In genomic region chr9:34375187-34375586, GRCm38 (mm10) we compare ENCODE assay signal across 18 mouse cellular contexts.
A peak's percentile ranks its signal among the peaks of the same experiment; 100 is the strongest.
DNase-seq lines count a peak whose midpoint lies in the region; ATAC-seq and TF ChIP-seq lines count a peak whose summit lies in the region.
"Had no signal": no experiment of that assay in that cellular context is flagged by ENCODE, and none has a peak within 500 bp of the region (broad histone marks: within the 10 kb centered on the region; RNA-seq: fewer than 3 reads in every experiment).

No protein-coding gene starts in this region.

- H3K9me3 ChIP-seq in heart, postnatal 0 days (replicated peaks; ENCODE audit: control insufficient read depth, low read length): no peaks in the 10 kb centered on the region
- H3K9me3 ChIP-seq in lung, postnatal 0 days (ENCODE audit: low read length): no peaks in the 10 kb centered on the region
- H3K9me3 ChIP-seq: midbrain, embryonic 13.5 days had no signal

- H3K4me1 ChIP-seq in heart, postnatal 0 days (ENCODE audit: control insufficient read depth, insufficient read depth): no peaks in the 10 kb centered on the region
- no peaks in the 10 kb centered on the region for H3K4me1 ChIP-seq in lung, postnatal 0 days (ENCODE audit: insufficient read depth, low read depth, low read length)
- no peaks in the 10 kb centered on the region for H3K4me1 ChIP-seq in olfactory bulb, adult 2 months (ENCODE audit: control insufficient read depth, insufficient read depth, low read length)

- 0 out of 2 replicates have a peak, but pooled peaks have one; percentile 44 for ATAC-seq in heart, postnatal 0 days (ENCODE audit: insufficient read depth, low read depth)
- peak; percentile 25 for ATAC-seq in lung, postnatal 0 days
- no peak for ATAC-seq in megakaryocyte, adult 5-6 weeks (ENCODE audit: poor library complexity, severe bottlenecking)
- ATAC-seq: midbrain, embryonic 13.5 days had no signal

- 29% methylated on average over 1 of the region's 1 CpGs for WGBS in heart, postnatal 0 days
- WGBS in lung, postnatal 0 days: 67% methylated on average over 1 of the region's 1 CpGs
- 35% methylated on average over 1 of the region's 1 CpGs for WGBS in olfactory bulb, adult 2 months

- H3K27ac ChIP-seq in heart, postnatal 0 days (ENCODE audit: low read depth): no peak overlapping the region
- no peak overlapping the region for H3K27ac ChIP-seq in lung, postnatal 0 days (ENCODE audit: low read length)
- H3K27ac ChIP-seq in olfactory bulb, adult 2 months (ENCODE audit: insufficient read depth, low read depth, low read length): 0 out of 2 replicates have a peak overlapping the region, but pooled peaks have one; percentile 8
- H3K27ac ChIP-seq: hindbrain, embryonic 14.5 days; midbrain, embryonic 13.5 days had no signal

- no peak for TF ChIP-seq EP300 in heart, postnatal 0 days (IDR thresholded peaks at IDR 0.05; ENCODE audit: low read depth)
- no peak for TF ChIP-seq EP300 in lung, postnatal 0 days (IDR thresholded peaks at IDR 0.05)

- intact Hi-C loops in heart, postnatal 25 days (cut with DNase I): no loop called here

- H3K4me2 ChIP-seq in heart, postnatal 0 days (ENCODE audit: low read depth, low read length): no peak overlapping the region
- no peak overlapping the region for H3K4me2 ChIP-seq in lung, postnatal 0 days (replicated peaks; ENCODE audit: low read depth, low read length)
- H3K4me2 ChIP-seq: hindbrain, embryonic 14.5 days; midbrain, embryonic 13.5 days had no signal

- H3K27me3 ChIP-seq in heart, postnatal 0 days (ENCODE audit: control insufficient read depth, insufficient read depth, low read length): no peaks in the 10 kb centered on the region
- H3K27me3 ChIP-seq in lung, postnatal 0 days (replicated peaks; ENCODE audit: insufficient read depth, low read length): no peaks in the 10 kb centered on the region
- H3K27me3 ChIP-seq: midbrain, embryonic 13.5 days had no signal

- DNase-seq in heart, postnatal 0 days (ENCODE audit: low spot score): no peak
- no peak for DNase-seq in heart, postnatal 25 days (ENCODE audit: low spot score)
- DNase-seq in lung, postnatal 0 days (ENCODE audit: low spot score): no peak
- DNase-seq in lung, postnatal 25 days (ENCODE audit: low spot score): no peak
- DNase-seq in adrenal gland, postnatal 25 days: peak; percentile 44
- no peak for DNase-seq in gastrocnemius, adult 18-20 months (ENCODE audit: low spot score)
- DNase-seq: B cell, adult 2 months; cerebellum, adult 11-12 months; cerebellum, postnatal 36 days; gastrocnemius, postnatal 36 days; heart, postnatal 10 days; kidney, adult 2 months; thymus, postnatal 4 days had no signal

- no peak overlapping the region for H3K9ac ChIP-seq in heart, postnatal 0 days (replicated peaks; ENCODE audit: low read depth, low read length)
- no peak overlapping the region for H3K9ac ChIP-seq in lung, postnatal 0 days (replicated peaks; ENCODE audit: low read depth)
- H3K9ac ChIP-seq: hindbrain, embryonic 14.5 days; midbrain, embryonic 13.5 days had no signal

- TF ChIP-seq CTCF in heart, postnatal 0 days (IDR thresholded peaks at IDR 0.05; ENCODE audit: low read depth): no peak
- no peak for TF ChIP-seq CTCF in lung, postnatal 0 days (IDR thresholded peaks at IDR 0.05)
- TF ChIP-seq CTCF in olfactory bulb, adult 2 months (IDR thresholded peaks at IDR 0.05; ENCODE audit: insufficient read depth, low read depth, low read length): no peak

- no peaks in the 10 kb centered on the region for H3K36me3 ChIP-seq in heart, postnatal 0 days (replicated peaks; ENCODE audit: control insufficient read depth, insufficient read depth, low read length)
- H3K36me3 ChIP-seq in lung, postnatal 0 days (ENCODE audit: insufficient read depth, low read length): no peaks in the 10 kb centered on the region
- H3K36me3 ChIP-seq: midbrain, embryonic 13.5 days had no signal

- TF ChIP-seq POLR2A in olfactory bulb, adult 2 months (IDR thresholded peaks at IDR 0.05; ENCODE audit: insufficient read depth, low read depth, low read length): no peak

- no peak overlapping the region for H3K4me3 ChIP-seq in heart, postnatal 0 days (ENCODE audit: low read depth, low read length)
- H3K4me3 ChIP-seq in lung, postnatal 0 days (ENCODE audit: low read depth, low read length): no peak overlapping the region
- no peak overlapping the region for H3K4me3 ChIP-seq in olfactory bulb, adult 2 months (ENCODE audit: insufficient read depth, low read depth, low read length)
- H3K4me3 ChIP-seq: erythroblast, embryonic 14.5 days; midbrain, embryonic 13.5 days had no signal
